Mouse (Mus musculus): ENCODE data around the gene Guca2a.

- no peak for TF ChIP-seq CTCF (conservative IDR thresholded peaks at IDR 0.05; ENCODE audit: low read length)
- no peak for TF ChIP-seq POU5F1 (IDR thresholded peaks at IDR 0.05; ENCODE audit: borderline replicate concordance, low read length)
These were observed 32.1 kb downstream of the Guca2a start for GRCm38 (mm10) chr4:119669356-119670209.
